Mouse (Mus musculus) gastrocnemius, postnatal 10 days (tissue): ENCODE measurements at regions not wholly inside any gene's neighbourhood (a gene's known extent, or its start where the extent isn't known, plus 50 kb on each side); places are given as distances from the start of the nearest gene placed in this dataset.

Experiments
- DNase-seq: peaks from one replicate; pipeline ENCODE4 v3.0.0; 2021; ENCODE audit warnings: mixed read lengths

DNA sequence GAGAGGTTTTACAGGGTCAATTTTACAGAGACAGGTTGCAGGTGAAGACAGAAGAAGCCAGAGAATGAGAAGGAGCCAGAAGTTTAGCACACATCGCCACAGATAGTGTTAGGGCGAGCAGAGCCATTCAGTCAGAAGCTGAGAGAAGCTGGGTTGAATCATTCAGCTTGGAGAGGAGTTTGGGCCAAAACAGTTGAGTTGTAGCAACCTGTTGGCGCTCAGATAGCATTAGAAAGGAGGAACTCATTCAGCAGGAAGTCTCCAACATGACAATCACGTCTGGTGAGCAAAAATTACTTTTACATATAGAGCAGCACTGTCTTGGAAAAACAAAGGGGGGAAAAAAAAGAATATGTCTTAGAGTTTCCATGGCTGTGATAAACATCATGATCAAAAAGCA is 53.2 kb downstream of the Fam43a start:
- no peak for DNase-seq

DNA sequence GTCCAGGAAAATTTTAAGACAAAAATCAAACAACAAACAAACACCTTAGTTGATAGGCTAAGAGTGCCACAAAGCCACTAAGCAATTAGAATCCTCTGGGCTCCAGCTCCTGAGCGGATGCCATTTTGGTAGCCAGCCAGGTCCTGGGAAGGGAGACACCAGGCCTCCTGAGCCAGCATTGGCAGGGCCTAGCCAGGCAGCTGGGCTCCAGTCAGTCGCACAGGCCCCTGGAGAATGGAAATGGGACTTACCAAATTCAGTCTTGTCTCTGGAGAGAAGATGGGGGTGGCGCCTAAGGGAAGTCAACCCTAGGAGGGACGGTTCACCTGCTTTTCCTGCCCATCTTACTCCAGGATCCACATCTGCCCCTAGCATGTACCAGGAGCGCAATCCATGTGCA is 54.3 kb downstream of the Fam43a start:
- peak; percentile 86 for DNase-seq

DNA sequence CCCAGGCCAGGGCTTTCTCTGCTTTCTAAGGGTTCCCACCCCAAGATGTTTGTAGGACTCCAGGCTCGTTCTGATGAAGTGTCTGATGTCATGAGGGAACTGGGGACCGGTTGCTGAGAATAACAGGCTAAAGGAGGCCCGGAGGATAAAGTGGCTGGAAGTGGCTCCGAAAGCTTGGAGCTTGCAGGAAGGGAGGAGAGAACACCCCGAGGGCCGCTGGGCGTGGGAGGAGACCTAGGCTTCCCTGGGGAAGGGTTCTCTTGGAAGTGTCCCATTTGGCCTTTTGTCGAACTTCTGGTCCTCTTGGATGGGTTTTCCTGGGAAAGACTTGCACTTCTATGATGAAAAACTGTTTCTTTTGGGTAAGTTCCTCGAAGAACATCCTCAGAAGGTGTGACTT is 54.7 kb downstream of the Fam43a start:
- DNase-seq, result peak; percentile 21

DNA sequence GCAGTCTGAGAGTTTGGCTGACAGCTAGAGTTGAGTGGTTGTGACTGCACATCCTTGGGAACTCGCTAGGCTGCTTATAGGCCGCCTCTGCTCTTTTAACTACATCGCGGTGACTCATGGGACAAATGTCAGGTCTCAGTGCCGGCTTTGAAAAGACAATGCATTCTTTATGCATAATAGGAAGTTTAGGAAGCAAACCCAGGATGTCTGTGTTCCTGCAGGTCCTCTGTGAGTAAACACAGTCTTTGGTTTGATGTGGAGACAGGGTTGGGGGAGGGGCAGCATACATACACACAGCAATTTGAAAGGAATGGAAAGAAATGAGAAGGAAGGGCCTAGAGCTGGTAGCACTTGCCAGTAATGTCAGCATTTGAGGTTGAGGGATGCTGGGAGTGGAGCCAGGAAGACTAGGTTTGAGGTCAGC is 56.3 kb downstream of the Fam43a start:
- no peak for DNase-seq

DNA sequence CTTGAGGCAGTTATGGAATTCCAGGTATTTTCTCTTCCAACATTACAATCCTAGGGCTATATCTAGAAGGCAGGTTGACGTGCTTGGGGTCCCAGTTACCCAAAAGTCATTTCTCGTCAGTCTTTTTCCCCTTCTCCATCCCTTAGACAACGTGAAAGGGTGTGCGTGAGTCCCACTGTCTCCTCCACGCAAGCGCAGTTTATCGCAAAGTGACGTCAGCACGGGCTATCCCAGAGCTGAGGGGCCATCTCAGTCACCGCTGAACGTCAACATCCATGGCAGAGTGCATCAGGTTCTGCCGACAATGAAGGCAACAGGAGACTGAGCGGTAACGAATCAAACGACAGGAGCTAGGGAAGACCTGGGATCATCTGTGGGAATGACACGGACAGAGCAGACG is 57.4 kb downstream of the Fam43a start:
- DNase-seq, result no peak

DNA sequence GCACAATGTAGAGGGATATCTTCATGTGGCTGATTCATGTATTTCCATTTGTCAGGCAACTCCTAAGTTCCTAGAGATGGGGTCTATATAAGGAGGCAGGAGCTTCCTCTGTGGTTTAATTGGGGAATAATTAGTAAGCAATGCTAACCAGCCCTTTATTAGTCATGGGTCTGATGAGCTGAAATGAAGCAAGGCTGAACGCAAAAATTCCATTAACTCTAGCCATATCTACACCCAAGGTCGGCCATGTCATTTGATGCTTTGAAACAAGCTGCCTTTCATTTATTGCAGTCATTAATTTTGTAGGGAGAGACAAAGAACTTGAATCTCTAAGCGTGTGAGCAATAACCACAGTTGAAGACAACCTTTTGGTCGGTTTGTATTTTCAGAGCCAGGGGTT is 59.4 kb downstream of the Fam43a start:
- no peak for DNase-seq

DNA sequence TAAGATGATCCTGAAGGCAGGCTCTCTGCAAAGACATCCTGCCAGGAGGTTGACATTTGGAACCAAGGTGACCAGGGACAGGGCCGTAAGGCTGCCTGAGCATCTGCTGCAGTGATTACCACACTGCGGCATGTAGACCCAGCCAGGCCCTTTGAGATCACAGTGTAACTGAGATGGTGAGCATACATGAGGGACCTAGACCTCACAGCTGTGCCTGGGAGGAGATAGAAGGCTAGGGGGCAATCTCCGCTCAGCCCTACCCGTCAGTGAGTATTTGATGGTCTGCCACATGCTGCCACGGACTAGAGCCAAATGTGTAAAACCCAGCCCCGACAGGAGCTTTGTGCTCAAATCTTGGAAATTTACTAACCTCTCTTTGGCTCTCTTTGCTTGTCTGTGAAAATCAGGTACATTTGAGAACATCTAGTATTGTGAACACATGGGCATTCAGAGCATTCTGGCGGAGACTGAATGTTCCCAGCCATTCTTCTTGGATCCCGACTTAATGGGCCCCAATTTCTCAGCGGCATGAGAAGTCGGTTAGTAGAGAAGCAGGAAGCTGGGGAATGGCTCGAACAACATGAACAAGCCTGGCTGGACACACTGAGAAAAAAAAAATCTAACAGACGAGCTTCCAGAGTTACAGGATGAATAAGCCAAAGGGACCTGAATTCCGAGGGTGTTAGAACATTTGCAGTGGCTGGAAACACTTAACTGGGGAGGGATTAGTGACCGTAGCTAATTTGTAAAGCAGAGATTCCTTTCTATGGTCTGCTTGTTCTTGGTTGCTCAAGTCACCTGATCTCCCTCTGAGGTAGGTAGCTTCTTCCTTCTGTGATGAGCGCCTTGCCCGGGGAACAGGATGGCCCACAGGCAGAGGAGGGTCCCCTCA is 61.8 kb downstream of the Fam43a start:
- DNase-seq, result no peak

DNA sequence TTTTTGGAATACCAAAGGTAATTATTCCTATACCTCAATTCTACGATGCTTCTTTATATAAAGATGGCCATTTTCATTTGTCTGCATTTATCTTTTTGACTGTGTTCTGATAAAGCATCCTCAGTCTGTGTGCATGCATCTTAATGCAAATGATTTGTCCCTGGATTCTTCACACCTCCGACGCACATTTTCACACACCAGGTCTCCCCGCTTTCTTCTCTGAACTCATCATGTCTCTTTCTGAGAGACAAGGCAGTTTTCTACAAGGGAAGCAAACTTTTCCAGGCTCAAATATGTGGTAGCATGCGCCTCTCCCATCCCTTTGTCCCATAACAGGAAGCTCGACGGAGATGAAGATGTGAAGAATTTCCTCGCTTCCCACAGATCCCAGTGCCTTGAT is 63.5 kb downstream of the Fam43a start:
- DNase-seq, result no peak

DNA sequence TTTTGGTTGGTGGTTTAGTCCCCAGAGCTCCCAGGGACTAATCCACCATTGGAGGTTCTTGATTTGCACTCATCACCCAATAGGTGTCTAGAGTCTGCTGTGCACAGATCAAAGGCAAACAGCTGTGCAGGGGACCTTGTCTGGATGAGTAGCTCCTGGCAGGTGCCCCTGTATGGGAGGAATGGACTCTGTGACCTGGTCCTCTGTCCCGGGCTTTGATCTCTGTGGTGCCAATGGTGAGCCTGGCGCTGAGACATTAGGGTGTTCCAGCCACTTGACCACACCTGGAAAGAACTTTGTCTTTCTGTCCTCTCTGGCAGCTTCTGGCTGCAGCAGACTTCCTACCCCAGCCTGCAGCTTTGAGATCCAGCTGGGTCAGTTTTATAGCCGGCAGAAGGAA is 64.4 kb downstream of the Fam43a start:
- no peak for DNase-seq

DNA sequence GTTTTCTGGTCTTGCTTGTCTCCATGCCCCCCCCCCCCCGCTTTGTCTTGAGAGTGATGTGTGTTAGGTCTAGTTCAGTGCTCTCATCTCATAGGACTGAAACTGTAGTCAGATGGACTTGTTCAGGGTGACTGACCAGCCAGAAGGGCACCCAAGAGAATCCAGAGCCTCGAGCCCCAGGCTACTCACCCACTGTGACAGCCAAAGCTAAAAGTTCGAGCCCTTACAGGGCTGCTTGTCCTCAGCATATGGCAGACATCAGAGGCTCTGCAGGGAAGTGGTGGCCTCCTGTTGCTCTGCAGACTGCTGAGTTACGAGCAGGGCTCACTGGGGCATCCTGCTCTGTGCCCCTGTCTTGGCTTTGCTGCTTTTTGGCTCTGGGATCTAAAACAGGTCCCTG is 64.9 kb downstream of the Fam43a start:
- no peak for DNase-seq

DNA sequence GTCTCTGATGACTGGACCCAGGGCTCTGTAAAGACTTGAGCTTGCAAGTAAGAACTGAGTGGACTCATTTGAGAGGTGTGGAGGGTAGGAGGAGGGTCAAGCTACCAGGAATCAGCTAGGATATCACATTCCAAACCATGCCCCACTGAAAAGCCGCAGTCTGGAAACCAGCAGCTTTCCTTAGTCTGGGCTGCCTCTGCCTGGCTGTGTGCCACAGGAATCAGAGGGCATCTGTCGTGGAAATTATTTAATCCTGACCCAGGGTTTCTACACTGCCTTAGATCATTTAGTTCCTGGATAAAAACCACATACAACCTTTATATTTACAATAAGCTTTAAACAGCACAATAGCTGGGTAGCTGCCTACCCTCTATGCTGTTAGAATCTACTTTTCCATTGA is 66.4 kb downstream of the Fam43a start:
- no peak for DNase-seq

DNA sequence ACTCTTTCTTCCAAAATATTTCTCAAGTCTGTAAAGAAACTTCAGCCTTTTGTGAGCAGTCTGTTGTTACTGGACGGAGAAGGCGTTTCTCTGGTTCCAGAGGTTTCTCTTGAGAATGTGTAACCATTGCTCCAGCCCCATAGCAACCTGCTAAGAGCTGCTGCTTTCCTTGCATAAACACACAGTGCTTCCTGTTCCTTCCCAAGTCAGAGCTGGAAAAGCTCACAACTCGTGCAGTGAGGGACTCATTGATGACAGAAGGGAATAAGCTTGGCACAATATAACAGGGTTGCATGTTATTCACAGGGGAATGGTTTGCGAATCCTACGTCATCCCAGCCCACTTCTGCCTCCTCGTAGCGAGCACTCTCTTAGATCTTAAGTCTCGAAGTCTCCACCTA is 70.4 kb downstream of the Fam43a start:
- DNase-seq, result no peak

DNA sequence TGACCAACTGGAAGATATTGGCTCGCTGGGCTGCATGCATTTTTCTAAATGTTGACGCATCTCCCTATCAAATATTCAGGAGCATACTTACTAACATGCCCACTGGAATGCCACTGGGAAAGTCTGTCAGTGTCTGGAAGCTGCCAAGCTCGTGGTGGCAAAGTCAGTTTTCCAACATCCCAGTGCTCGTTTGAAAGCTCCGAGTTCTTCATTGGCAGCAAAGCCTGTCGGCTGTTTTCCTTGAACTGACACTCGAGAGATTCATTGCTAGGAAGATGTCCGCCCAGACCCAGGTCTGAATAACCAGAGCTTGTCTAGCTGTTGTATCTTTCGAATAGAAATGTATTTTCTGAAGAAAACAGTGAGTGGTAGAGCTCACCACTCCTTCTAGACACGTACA is 72.1 kb downstream of the Fam43a start:
- DNase-seq, result no peak

DNA sequence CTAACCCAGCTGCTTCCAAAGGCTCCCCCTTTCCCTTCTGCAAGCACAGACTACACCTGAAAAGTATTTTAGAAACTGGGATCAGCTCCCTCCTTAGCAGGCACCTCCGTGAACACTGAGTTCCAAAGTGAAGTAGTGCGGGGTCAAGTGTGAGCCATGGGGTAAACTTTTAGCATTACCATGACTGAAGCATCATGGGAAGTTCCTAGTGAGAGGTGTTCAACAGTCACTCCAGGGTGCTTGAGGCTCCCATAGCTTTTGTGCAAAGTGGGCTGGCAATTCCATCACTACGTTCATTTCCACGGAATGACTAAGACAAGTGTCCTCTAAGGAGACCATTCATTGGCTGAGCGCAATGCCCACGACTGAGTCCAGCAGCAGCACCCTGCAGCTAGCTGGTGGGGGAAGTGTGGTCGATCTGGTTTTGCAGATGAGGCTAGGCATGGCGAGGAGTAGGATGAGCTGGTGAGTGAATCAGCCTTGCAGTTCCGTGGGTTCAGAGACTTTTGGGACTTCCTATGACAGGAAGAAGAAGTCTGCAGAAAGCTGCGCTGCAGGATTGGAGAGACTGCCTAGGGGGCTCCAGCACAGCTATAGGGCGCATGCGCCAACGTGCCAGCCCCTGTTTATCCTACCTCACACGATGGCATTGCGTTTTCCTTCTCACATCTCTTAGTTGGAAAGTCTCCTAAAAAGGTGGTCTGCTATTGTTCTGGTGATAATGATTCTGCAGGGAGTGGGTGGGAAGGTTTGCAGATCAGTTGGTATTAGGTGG is 73.4 kb downstream of the Fam43a start:
- no peak for DNase-seq

DNA sequence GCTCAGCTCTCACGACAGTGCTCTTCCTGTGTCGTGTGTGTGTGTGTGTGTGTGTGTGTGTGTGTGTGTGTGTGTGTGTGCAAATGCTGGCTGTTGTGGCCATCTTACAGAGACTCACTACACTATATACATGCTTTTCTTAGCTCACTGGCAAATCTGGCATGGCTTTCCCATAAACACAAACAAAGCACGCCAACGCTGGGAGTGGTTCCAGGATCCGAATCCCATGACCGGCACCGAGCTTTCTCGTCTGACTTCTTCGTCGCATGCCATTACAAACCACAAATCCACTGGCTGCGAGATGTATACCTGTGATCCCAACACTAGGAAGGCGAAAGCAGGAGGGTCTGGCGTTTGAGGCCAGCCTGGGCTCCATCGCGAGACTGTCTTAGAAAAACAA is 74.1 kb downstream of the Fam43a start:
- no peak for DNase-seq

DNA sequence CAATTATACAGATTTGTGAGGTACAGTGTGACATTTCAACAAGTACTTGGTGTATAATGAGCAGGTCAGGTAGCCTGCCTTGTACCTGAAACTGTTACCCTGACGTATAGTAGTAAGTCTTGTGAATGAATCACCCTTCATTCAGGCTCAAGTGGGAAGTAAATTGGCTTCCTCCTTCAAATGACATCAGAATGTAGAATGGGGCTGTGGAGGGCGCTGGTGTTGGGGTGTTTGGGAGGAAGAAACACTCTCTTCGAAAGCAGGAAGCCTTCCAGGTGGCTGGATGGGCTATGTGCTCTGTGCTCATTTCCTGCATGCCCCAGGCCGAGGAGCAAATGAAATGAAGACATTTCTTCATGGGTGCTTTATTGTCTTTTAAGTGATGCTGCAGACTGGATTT is 76.3 kb downstream of the Fam43a start:
- DNase-seq, result no peak

DNA sequence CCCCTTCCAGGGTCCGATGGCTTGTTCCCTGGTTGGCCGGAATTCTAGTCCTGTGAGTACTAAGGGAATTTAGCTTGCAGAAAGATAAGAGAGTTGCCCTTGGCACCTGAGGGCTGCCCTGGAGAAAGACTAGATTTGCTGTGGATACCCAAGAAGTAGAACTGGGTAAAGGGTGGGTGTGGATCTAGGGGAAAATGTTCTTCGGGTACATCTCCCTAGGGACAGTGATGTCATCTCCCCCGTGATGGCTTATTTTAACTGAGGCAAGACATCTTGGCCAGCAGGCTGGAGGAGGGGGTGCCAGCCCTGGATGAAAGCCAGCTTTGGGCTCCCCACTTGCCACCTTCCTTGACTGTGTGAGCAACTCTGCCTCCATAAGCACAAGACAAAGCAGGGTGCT is 77.5 kb downstream of the Fam43a start:
- DNase-seq, result no peak

DNA sequence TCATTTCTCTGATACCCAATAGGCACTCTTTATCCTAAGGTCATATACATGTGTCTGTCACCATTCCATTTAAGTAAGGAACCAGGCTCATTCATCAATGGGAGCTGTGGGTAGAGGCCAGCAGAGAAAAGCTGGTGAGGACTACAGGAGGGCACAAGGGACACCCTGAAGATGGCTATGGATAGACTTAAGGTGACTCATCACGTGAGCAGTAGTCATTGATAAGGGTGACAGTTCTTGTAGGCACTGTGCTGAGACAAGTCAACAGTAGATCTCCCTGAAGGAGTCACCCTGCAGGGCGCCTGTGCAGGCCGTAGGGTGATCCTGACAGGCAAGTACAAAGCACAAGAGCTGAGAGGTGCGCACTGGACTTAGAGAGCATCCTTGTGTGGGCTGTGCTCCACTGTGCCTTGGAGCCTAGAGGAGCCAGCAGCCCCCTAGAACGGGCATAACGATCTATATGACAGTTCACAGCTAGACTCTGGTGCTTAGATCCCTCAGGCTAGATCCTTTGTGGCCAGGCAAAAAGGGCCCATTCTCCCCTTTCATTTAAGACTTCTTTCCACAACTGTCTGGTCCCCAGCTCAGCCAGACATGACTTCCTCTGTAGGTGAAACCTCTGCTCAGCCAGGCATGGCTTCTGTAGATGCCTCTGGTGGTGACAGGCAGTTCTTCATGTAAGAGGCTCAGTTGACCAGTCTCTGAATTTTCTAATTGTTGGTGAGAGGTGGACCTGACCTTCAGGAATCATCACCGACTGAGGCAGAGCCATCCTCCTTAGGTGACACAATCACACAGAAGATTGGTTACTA is 78.6 kb downstream of the Fam43a start:
- DNase-seq, result no peak

DNA sequence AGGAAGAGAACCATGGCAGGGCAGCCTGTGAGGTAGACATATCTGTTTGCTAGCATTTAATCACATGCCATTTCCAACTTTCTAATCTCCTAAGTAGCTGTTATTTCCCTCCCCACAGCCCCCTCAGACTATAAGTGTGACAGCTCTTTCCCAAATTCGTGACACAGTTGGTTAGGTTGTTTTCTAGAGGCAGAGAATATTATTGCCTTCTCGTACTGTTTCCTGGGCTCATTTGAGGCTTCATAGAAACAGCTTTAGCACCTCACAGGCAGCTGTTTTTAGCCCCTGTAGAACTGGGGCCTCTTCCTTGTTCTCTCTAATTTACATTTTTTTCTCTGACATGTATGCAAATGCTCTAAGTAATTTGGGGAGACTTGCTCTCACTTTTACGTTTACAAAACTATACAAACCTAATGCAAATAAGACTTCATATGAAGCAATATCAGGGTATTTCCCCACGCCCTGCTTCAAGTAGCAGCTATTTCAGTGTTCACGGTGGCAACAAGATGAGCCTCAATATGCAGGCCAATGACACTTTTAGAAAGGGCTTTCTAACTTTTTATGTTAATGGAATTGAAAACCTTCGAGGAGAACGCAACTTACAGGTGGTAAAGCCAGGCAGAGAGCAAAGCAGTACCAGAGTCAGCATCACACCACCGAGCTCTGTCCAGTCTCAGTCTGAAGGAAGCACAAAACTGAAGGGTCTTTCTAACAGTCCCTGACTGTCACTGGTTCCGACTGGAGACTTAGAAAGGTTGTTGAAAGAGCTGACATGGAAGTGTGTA is 79.4 kb downstream of the Fam43a start:
- DNase-seq, result no peak

DNA sequence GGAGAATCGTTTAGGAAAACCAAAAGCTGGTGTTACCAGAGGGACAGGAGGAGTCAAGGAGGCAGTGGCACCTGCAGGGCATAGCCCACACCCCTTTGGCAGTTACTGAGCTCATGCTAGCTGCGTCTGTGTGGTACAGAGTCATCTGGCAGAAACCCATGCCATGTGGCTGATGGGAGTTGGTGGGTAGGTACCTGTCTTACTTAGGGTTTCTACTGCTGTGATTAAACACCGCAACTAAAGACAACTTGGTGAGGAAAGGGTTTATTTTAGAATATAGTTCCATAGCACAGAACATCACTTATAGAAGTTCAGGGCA is 79.9 kb downstream of the Fam43a start:
- no peak for DNase-seq

DNA sequence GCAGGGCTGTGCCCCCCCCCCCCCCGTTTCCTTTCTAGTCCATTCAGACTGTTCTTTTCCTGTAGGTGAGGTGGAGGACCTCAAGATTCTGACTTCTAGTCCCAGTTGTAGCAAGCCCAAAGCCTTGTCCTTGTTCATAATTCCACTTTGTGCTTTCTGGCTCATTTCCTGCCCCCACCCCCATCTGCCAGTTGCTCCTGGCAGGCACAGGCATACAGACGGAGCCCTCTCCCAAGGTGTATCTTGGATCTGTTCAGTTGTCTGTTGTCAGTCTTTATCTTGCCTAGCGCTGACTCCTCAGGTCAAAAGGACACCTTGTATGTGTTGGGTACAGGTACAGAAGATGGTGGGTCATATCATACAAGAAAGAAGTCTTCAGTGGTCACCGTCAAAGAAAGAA is 81.9 kb downstream of the Fam43a start:
- DNase-seq, result no peak

DNA sequence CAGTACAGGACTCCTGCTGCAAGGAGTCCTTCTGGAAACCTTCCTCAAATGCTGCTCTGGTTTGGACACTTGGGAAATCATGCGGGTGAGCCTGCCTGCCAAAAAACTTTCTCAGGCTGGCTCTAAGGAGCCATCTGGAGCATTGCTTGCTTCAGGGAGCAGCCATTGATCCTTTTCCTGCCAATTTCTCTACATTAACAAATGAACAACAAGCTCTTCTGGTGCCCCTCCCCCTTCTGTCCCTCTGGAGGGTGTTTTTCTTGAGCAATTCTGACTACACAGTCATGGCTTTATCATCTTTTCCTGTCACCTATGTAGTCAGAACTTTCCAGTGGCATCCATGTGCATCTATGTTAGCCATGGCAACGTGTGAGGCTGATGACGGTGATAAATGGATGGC is 84.5 kb downstream of the Fam43a start:
- no peak for DNase-seq
